Mouse (Mus musculus) neural tube, embryonic 14.5 days (tissue): ENCODE measurements around the gene Acvr1. TPM values are rescaled to one million over a fixed set of nuclear protein-coding genes. Genes with fewer than 3 reads are reported as not detected.

Experiments
- ATAC-seq: fragments of 200-750 bp; cut with Nextera tagmentation; 2 replicates; pipeline ENCODE4 v1.8.0; 2017; ENCODE audit warnings: low read depth, mild to moderate bottlenecking, moderate TSS enrichment, moderate library complexity
- H3K27ac ChIP-seq: fragments of 300-500 bp; sonication (generic); 2 replicates; pipeline ENCODE4 v1.5.1; 2014; ENCODE audit warnings: low read depth, mild to moderate bottlenecking, control low read depth, low read length, moderate library complexity, mixed read lengths
- H3K27me3 ChIP-seq: fragments of 300-500 bp; sonication (generic); 2 replicates; pipeline ENCODE4 v1.6.1; 2014; ENCODE audit warnings: low read length; ENCODE audit not compliant: control insufficient read depth, insufficient read depth
- H3K36me3 ChIP-seq: fragments of 300-500 bp; sonication (generic); 2 replicates; pipeline ENCODE4 v1.6.1; 2014; ENCODE audit warnings: low read length, mixed read lengths; ENCODE audit not compliant: control insufficient read depth, insufficient read depth
- H3K4me1 ChIP-seq: fragments of 300-500 bp; sonication (generic); 2 replicates; pipeline ENCODE4 v1.6.1; 2014; ENCODE audit warnings: low read length; ENCODE audit not compliant: control insufficient read depth, insufficient read depth
- H3K4me2 ChIP-seq: fragments of 300-500 bp; sonication (generic); 2 replicates; pipeline ENCODE4 v1.6.1; 2014; ENCODE audit warnings: mild to moderate bottlenecking, low read depth, low read length, control low read depth
- H3K4me3 ChIP-seq: fragments of 300-500 bp; sonication (generic); 2 replicates; pipeline ENCODE4 v1.5.1; 2014; ENCODE audit warnings: low read depth, low read length, control low read depth, mixed read lengths
- H3K9ac ChIP-seq: fragments of 300-500 bp; sonication (generic); replicated peaks from 2 replicates; pipeline ENCODE4 v1.6.1; 2014; ENCODE audit warnings: low read depth, mild to moderate bottlenecking, control low read depth, low read length, mixed read lengths
- H3K9me3 ChIP-seq: fragments of 300-500 bp; sonication (generic); 2 replicates; pipeline ENCODE4 v1.6.1; 2016; ENCODE audit warnings: low read length; ENCODE audit not compliant: control insufficient read depth
- WGBS: fragments of 180-500 bp; shearing (Covaris S2); extraction: QIAGEN DNeasy Blood & Tissue Kit; methylation state at CpG from one replicate; pipeline ENCODE4 v1.1.7; 2014; 5-methylcytosine and 5-hydroxymethylcytosine counted together
- polyA plus RNA-seq: library from polyadenylated mRNA; unstranded; fragments of >200 nt; fragmentation: Nextera tagmentation; extraction: Ambion mirVana; gene quantifications from 2 replicates; pipeline ENCODE4 v1.2.1, GENCODE M21; 2014

The Acvr1 gene
- polyA plus RNA-seq, 1 experiment from 2014 or later = 8.5 TPM

- no peak for ATAC-seq
- H3K27me3 ChIP-seq = no peaks in the 10 kb centered on the region
- H3K4me3 ChIP-seq = no peak overlapping the region
- WGBS = 91% methylated on average over 14 of the region's 14 CpGs
- no peak overlapping the region for H3K9ac ChIP-seq
- H3K9me3 ChIP-seq = no peaks in the 10 kb centered on the region
- H3K36me3 ChIP-seq = peaks cover 11% of the 10 kb centered on the region; the same call in 1 of the 2 replicates
- no peak overlapping the region for H3K4me2 ChIP-seq
- H3K27ac ChIP-seq = no peak overlapping the region
- H3K4me1 ChIP-seq = no peaks in the 10 kb centered on the region
Measured at GRCm38 (mm10) chr2:58458820-58459371, 108.1 kb downstream of the Acvr1 start.

DNA sequence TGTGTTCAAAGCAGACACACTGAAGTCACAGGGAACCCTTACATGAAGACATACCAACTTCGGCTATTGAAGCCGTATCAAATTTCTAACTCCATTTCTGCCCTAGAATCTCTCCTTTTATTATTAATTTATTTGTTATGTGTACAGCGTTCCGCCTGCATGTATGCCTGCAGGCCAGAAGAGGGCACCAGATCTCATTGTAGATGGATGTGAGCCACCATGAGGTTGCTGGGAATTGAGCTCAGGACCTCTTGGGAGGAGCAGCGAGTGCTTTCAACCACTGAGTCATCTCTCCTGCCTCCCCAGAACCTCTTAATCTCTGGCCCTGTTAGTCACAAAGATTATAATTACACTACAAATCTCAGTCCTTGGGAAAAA, 109.5 kb downstream of the Acvr1 start:
- WGBS = 95% methylated on average over 5 of the region's 5 CpGs
- Histone ChIP-seq H3K36me3 (peaks cover 7% of the 10 kb centered on the region; the same call in 1 of the 2 replicates), H3K4me2 (no peak overlapping the region), H3K9ac (no peak overlapping the region), H3K9me3 (no peaks in the 10 kb centered on the region), H3K4me3 (no peak overlapping the region), H3K27me3 (no peaks in the 10 kb centered on the region), H3K27ac (no peak overlapping the region), H3K4me1 (no peaks in the 10 kb centered on the region)
- ATAC-seq = no peak

GRCm38 (mm10) chr2:58456843-58457487, 110.0 kb downstream of the Acvr1 start:
- Histone ChIP-seq H3K36me3 (peaks cover 7% of the 10 kb centered on the region; the same call in 1 of the 2 replicates), H3K9ac (no peak overlapping the region), H3K27me3 (no peaks in the 10 kb centered on the region), H3K4me2 (no peak overlapping the region), H3K27ac (no peak overlapping the region), H3K4me1 (no peaks in the 10 kb centered on the region), H3K9me3 (no peaks in the 10 kb centered on the region), H3K4me3 (no peak overlapping the region)
- 96% methylated on average over 8 of the region's 8 CpGs for whole genome bisulfite sequencing
- ATAC-seq = no peak

GRCm38 (mm10) chr2:58454095-58454865, 112.7 kb downstream of the Acvr1 start:
- Histone ChIP-seq H3K4me3 (no peak overlapping the region), H3K9ac (no peak overlapping the region), H3K4me2 (no peak overlapping the region), H3K4me1 (no peaks in the 10 kb centered on the region), H3K9me3 (no peaks in the 10 kb centered on the region), H3K27me3 (no peaks in the 10 kb centered on the region), H3K36me3 (peaks cover 7% of the 10 kb centered on the region; the same call in 1 of the 2 replicates), H3K27ac (no peak overlapping the region)
- no peak for ATAC-seq
- 84% methylated on average over 16 of the region's 16 CpGs for WGBS

GRCm38 (mm10) chr2:58447001-58447400, 120.0 kb downstream of the Acvr1 start:
- Histone ChIP-seq H3K36me3 (peaks cover 12% of the 10 kb centered on the region), H3K27ac (no peak overlapping the region), H3K4me2 (no peak overlapping the region), H3K9ac (no peak overlapping the region), H3K4me1 (no peaks in the 10 kb centered on the region), H3K4me3 (no peak overlapping the region), H3K9me3 (no peaks in the 10 kb centered on the region), H3K27me3 (no peaks in the 10 kb centered on the region)
- no peak for ATAC-seq
- 95% methylated on average over 15 of the region's 15 CpGs for WGBS

DNA sequence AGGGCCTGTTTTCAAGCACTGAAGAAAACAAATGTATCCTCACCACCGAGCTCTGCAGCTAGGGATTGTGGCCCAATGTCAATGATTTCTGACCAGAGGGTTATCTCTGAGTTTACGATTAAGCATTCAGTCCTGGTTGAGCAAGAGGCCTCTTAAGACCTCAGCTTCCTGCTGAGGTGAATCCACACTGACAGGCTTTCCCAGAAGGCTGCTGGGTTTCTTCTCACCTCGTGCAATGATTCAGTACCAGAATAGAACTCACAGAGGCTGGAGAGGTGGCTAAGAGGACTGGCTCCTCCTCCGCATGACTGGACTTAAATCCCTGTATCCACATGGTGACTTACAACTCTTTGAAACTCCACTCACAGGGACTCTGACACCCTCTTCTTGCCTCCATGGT, 123.8 kb downstream of the Acvr1 start:
- Histone ChIP-seq H3K36me3 (peaks cover 12% of the 10 kb centered on the region), H3K9ac (no peak overlapping the region), H3K4me1 (no peaks in the 10 kb centered on the region), H3K9me3 (no peaks in the 10 kb centered on the region), H3K27ac (no peak overlapping the region), H3K4me2 (no peak overlapping the region), H3K27me3 (no peaks in the 10 kb centered on the region), H3K4me3 (no peak overlapping the region)
- 86% methylated on average over 4 of the region's 4 CpGs for WGBS
- no peak for ATAC-seq

DNA sequence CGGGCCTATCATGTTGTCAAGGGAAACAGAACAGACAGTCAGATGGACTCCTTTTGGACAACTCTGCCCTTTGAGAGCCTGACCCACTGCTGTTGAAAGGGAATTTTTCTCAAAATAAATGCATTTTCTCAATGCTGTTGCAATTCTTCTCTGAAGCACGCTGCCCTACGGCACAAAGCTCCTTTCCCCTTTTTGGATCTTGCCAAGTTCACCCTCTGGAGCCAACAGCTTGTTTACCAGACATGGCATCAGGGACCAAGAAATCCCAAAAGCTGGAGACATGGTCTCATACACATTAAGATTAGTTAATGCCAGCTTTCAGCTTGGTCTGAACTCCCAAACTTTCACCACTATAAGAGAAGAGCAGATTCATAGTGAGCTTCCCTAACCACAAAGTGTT, 130.0 kb downstream of the Acvr1 start:
- Histone ChIP-seq H3K9ac (no peak overlapping the region), H3K27me3 (no peaks in the 10 kb centered on the region), H3K36me3 (no peaks in the 10 kb centered on the region), H3K4me2 (no peak overlapping the region), H3K4me3 (no peak overlapping the region), H3K4me1 (no peaks in the 10 kb centered on the region), H3K9me3 (no peaks in the 10 kb centered on the region), H3K27ac (no peak overlapping the region)
- ATAC-seq = no peak
- 82% methylated on average over 3 of the region's 3 CpGs for WGBS

GRCm38 (mm10) chr2:58435507-58435906, 131.4 kb downstream of the Acvr1 start:
- no peaks in the 10 kb centered on the region for H3K36me3 ChIP-seq
- WGBS = 73% methylated on average over 13 of the region's 13 CpGs
- H3K4me2 ChIP-seq = no peak overlapping the region
- H3K27me3 ChIP-seq = no peaks in the 10 kb centered on the region
- H3K27ac ChIP-seq = no peak overlapping the region; the same call in 1 of the 2 replicates
- peak; percentile 57 for ATAC-seq
- no peak overlapping the region for H3K4me3 ChIP-seq
- H3K9ac ChIP-seq = no peak overlapping the region
- H3K4me1 ChIP-seq = no peaks in the 10 kb centered on the region
- no peaks in the 10 kb centered on the region for H3K9me3 ChIP-seq

- Histone ChIP-seq H3K9ac (no peak overlapping the region), H3K27ac (no peak overlapping the region), H3K9me3 (no peaks in the 10 kb centered on the region), H3K4me2 (no peak overlapping the region), H3K4me3 (no peak overlapping the region), H3K4me1 (no peaks in the 10 kb centered on the region), H3K36me3 (no peaks in the 10 kb centered on the region), H3K27me3 (no peaks in the 10 kb centered on the region)
- WGBS = 93% methylated on average over 2 of the region's 2 CpGs
- ATAC-seq = no peak
Measured at GRCm38 (mm10) chr2:58434438-58434837, 132.5 kb downstream of the Acvr1 start.
